Mouse (Mus musculus): ENCODE results near the gene Syn3.

DNA sequence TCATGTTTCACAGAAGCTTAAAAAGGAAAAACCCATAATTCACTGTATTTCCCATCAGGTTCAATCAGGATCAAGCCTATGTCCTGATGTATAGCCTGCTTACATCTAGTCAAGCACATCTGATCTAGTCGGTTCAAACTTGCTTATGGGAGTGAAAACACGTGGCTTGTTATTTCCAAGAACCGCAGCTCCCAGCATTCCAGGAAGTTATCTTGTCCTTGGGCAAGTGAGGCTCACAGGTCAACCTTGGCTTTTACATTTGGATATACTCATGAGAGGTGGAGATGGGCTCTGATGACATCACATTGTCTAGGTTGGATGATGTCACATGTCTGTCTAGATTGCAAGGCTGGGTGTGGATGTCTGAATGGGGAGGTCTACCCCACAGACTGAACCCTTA lies 185.7 kb downstream of the Syn3 start:
- TF ChIP-seq POLR2A (IDR thresholded peaks at IDR 0.05; ENCODE audit: borderline replicate concordance, extremely low read depth, insufficient read depth, insufficient read length, poor library complexity, severe bottlenecking) (no peak), CTCF (IDR thresholded peaks at IDR 0.05; ENCODE audit: borderline replicate concordance, extremely low read depth, insufficient read depth, insufficient read length) (no peak)
